Mouse (Mus musculus) right cerebral cortex, postnatal 36 days (tissue): ENCODE results near the gene Ide.

Source experiments
- DNase-seq, 2 experiments: peaks; one replicate each; pipeline ENCODE4 v3.0.0; 2022; ENCODE audit warnings: low spot score in 2 of 2, mixed read lengths in 1 of 2

Gene Ide

GRCm38 (mm10) chr19:37333357-37333756 lies 4.3 kb downstream of the Ide start:
- DNase-seq = no peak

GRCm38 (mm10) chr19:37332726-37333125 lies 4.9 kb downstream of the Ide start:
- DNase-seq = no peak

- DNase-seq = no peak
These were observed 10.4 kb downstream of the Ide start for GRCm38 (mm10) chr19:37327216-37327615.

GRCm38 (mm10) chr19:37323566-37323965 lies 14.1 kb downstream of the Ide start:
- no peak for DNase-seq

GRCm38 (mm10) chr19:37320802-37321619 lies 16.6 kb downstream of the Ide start:
- DNase-seq = no peak

GRCm38 (mm10) chr19:37317359-37317758 lies 20.3 kb downstream of the Ide start:
- no peak for DNase-seq

GRCm38 (mm10) chr19:37315091-37315490 lies 22.6 kb downstream of the Ide start:
- DNase-seq = no peak

GRCm38 (mm10) chr19:37311426-37311825 lies 26.2 kb downstream of the Ide start:
- DNase-seq = no peak

GRCm38 (mm10) chr19:37310133-37310532 lies 27.5 kb downstream of the Ide start:
- DNase-seq = no peak

GRCm38 (mm10) chr19:37308941-37309340 lies 28.7 kb downstream of the Ide start:
- DNase-seq = no peak

GRCm38 (mm10) chr19:37307826-37308545 lies 29.7 kb downstream of the Ide start:
- DNase-seq = no peak

- DNase-seq = no peak
These were observed 31.5 kb downstream of the Ide start for GRCm38 (mm10) chr19:37306176-37306575.

- DNase-seq = no peak
These were observed 32.8 kb downstream of the Ide start for GRCm38 (mm10) chr19:37304866-37305265.

- no peak for DNase-seq
These were observed 33.6 kb downstream of the Ide start for GRCm38 (mm10) chr19:37304006-37304405.

GRCm38 (mm10) chr19:37301733-37302132 lies 35.9 kb downstream of the Ide start:
- DNase-seq = no peak

GRCm38 (mm10) chr19:37291676-37292075 lies 46.0 kb downstream of the Ide start:
- DNase-seq = no peak

- DNase-seq = no peak
These were observed 46.7 kb downstream of the Ide start for GRCm38 (mm10) chr19:37290906-37291305.

- no peak for DNase-seq
These were observed 52.9 kb downstream of the Ide start for GRCm38 (mm10) chr19:37284775-37285174.

- peak; percentile 41 to 76 for DNase-seq
These were observed 54.5 kb downstream of the Ide start for GRCm38 (mm10) chr19:37283166-37283565.

- no peak for DNase-seq
These were observed 55.9 kb downstream of the Ide start for GRCm38 (mm10) chr19:37281710-37282109.

GRCm38 (mm10) chr19:37279194-37279593 lies 58.5 kb downstream of the Ide start:
- no peak for DNase-seq

GRCm38 (mm10) chr19:37275555-37275954 lies 62.1 kb downstream of the Ide start:
- no peak for DNase-seq

- DNase-seq = no peak
These were observed 68.5 kb downstream of the Ide start for GRCm38 (mm10) chr19:37269106-37269505.
